Mouse (Mus musculus) neural tube, embryonic 11.5 days (tissue): ENCODE measurements around the gene Gm21958. TPM values are rescaled to one million over a fixed set of nuclear protein-coding genes. Genes with fewer than 3 reads are reported as not detected.

ENCODE experiments used
- ATAC-seq: fragments of 200-750 bp; cut with Nextera tagmentation; 2 replicates; pipeline ENCODE4 v1.8.0; 2017; ENCODE audit warnings: moderate number of reproducible peaks, mild to moderate bottlenecking, moderate TSS enrichment, moderate library complexity; ENCODE audit not compliant: insufficient read depth, low FRiP score, low TSS enrichment
- DNase-seq: peaks from one replicate; pipeline ENCODE4 v3.0.0-alpha.2; 2015; ENCODE audit warnings: low spot score
- H3K27ac ChIP-seq: fragments of 300-500 bp; sonication (generic); 2 replicates; pipeline ENCODE4 v1.5.1; 2014; ENCODE audit warnings: low read depth, mild to moderate bottlenecking, low read length
- H3K27me3 ChIP-seq: fragments of 300-500 bp; sonication (generic); 2 replicates; pipeline ENCODE4 v1.6.1; 2014; ENCODE audit warnings: mild to moderate bottlenecking, low read length, mixed read lengths; ENCODE audit not compliant: control insufficient read depth, insufficient read depth
- H3K36me3 ChIP-seq: fragments of 300-500 bp; sonication (generic); 2 replicates; pipeline ENCODE4 v1.6.1; 2014; ENCODE audit warnings: mild to moderate bottlenecking, low read length, moderate library complexity, mixed read lengths; ENCODE audit not compliant: control insufficient read depth, insufficient read depth
- H3K4me1 ChIP-seq: fragments of 300-500 bp; sonication (generic); 2 replicates; pipeline ENCODE4 v1.6.1; 2014; ENCODE audit warnings: low read length, mixed read lengths; ENCODE audit not compliant: control insufficient read depth, insufficient read depth
- H3K4me2 ChIP-seq: fragments of 300-500 bp; sonication (generic); 2 replicates; pipeline ENCODE4 v1.6.1; 2014; ENCODE audit warnings: low read depth, mild to moderate bottlenecking, moderate library complexity
- H3K4me3 ChIP-seq: fragments of 300-500 bp; sonication (generic); 2 replicates; pipeline ENCODE4 v1.5.1; 2014; ENCODE audit warnings: low read depth, low read length
- H3K9ac ChIP-seq: fragments of 300-500 bp; sonication (generic); 2 replicates; pipeline ENCODE4 v1.6.1; 2014; ENCODE audit warnings: mild to moderate bottlenecking, low read length
- H3K9me3 ChIP-seq: fragments of 300-500 bp; sonication (generic); 2 replicates; pipeline ENCODE4 v1.6.1; 2016; ENCODE audit warnings: low read length; ENCODE audit not compliant: control insufficient read depth
- WGBS: fragments of 180-500 bp; shearing (Covaris S2); extraction: QIAGEN DNeasy Blood & Tissue Kit; methylation state at CpG from one replicate; pipeline ENCODE4 v1.1.7; 2014; 5-methylcytosine and 5-hydroxymethylcytosine counted together
- polyA plus RNA-seq: library from polyadenylated mRNA; unstranded; fragments of >200 nt; fragmentation: Nextera tagmentation; extraction: Ambion mirVana; gene quantifications from 2 replicates; pipeline ENCODE4 v1.2.1, GENCODE M21; 2014

Gm21958 gene
- 0.41 TPM in 1 of 2 replicates, not detected in the other for polyA plus RNA-seq

DNA sequence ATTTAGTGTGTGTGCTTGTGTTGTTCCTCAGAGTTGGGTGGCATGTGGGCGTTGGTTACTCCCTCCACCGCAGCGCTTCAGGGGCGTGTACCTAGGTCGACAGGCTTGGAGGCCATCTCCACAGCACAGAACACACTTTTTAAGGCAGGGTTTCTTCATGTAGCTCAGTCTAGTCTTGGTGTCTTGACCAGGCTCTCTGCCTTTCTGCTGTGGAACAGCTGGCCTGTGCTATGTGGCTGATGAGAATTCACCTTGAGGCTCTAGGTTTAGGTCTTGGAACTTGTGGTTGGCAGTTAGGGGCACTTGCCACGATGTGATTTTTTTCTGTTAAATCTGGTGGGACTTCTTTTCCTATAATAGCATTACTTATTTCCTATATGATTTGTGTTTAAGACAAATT, at the start of gene Gm21958:
Gene Gm21958 (minus strand): TSS at position 101 of the 400 bp plus-strand sequence.
- no peak within 1 kb of the TSS for H3K9ac ChIP-seq
- no peaks in the 10 kb centered on the region for H3K9me3 ChIP-seq
- ATAC-seq (no peak), DNase-seq (no peak)
- H3K27me3 ChIP-seq, result no peaks in the 10 kb centered on the region
- no peak within 1 kb of the TSS for H3K4me3 ChIP-seq
- no peak within 1 kb of the TSS for H3K27ac ChIP-seq
- no peaks in the 10 kb centered on the region for H3K4me1 ChIP-seq
- H3K4me2 ChIP-seq, result no peak within 1 kb of the TSS
- 91% methylated on average over 6 of the region's 6 CpGs for WGBS
- peaks cover 27% of the 10 kb centered on the region for H3K36me3 ChIP-seq

DNA sequence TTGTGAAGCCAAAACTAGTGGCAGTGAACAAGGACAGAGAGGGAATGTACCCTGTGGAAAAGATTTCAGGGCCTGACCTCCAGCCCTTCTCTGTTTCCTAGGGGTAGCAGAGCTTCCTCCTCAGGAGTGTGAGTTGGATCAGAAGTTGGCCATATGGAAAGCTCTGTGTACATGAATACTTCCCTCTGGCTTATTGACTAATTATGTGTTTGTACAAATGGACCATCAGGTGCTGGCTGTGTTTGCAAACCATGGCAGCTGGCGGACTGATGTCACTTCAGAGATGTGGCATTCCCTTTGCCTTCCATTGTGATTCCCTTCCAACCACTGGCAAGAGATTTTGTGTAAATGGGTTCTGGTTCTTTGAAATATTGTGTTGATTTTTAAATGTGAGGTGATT, 47.1 kb upstream of the Gm21958 start:
- Histone ChIP-seq H3K4me1 (peaks cover 2% of the 10 kb centered on the region; the same call in 1 of the 2 replicates), H3K36me3 (no peaks in the 10 kb centered on the region), H3K4me2 (no peak overlapping the region), H3K4me3 (no peak overlapping the region), H3K27me3 (0 out of 2 replicates have a peak, but pooled peaks cover 2% of the 10 kb centered on the region), H3K9me3 (no peaks in the 10 kb centered on the region), H3K27ac (no peak overlapping the region), H3K9ac (no peak overlapping the region)
- DNase-seq (no peak), ATAC-seq (no peak)
- WGBS, result 80% methylated on average over 1 of the region's 1 CpGs

DNA sequence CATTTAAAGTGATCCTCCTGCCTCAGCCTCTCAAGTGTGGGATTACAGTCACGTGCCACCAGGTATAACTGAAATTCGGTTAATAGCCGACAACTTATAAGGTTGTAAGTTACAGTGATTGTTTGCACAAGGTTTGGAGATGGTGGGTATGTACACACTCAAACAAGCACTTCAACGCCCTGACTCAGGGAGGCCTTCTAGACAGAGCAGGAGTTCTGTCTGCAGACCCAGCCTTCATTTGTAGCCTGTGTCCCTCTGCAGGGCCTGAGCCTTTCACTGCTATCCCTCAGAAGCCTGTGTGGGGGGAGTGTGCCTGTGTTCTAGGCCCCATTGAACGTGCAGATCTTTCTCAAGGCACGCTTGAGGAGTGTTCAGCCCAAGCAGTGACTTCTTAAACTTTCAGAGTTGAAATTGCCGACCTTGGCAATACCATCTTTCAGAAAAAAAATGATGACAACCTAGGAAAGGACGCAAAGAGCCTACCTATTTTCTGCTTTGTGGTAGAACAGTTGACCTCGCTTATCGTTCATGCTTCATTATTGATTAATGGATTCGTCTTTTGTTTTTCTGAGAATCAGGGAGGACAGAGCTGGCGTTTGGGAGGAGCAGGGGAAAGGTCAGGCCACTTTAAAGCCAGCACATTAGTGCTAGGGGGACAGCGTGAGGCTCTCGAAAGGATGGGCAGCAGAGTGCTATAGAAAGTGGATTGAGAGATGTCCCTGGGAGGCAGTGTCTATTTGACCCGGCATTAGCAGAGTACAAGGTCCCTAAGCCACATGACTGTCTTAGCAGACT, 46.4 kb upstream of the Gm21958 start:
- DNase-seq (no peak), ATAC-seq (no peak)
- Histone ChIP-seq H3K4me1 (peaks cover 5% of the 10 kb centered on the region; the same call in 1 of the 2 replicates), H3K27ac (no peak overlapping the region), H3K27me3 (peaks cover 8% of the 10 kb centered on the region; the same call in 1 of the 2 replicates), H3K9me3 (no peaks in the 10 kb centered on the region), H3K4me3 (no peak overlapping the region), H3K4me2 (no peak overlapping the region), H3K9ac (no peak overlapping the region), H3K36me3 (no peaks in the 10 kb centered on the region)
- WGBS, result 61% methylated on average over 15 of the region's 15 CpGs

DNA sequence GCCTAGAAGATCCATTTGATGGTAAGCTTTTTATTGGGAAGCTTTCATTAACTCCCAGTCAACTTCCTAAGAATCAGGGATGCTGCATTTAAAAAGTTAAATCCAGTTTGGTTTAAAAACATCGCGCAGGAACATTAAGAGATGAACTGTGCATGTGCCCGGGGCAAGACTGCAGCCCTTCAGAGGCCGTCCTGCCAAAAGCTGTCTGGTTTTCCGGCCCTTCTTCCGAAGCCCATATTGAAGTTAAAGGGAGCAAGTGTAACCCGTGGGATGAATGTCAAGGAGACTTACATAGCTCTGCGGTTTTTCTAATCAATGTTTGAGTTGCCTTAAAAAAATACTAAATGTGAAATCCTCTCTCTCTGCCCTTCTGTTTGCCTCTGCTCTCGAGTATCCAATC, 45.1 kb upstream of the Gm21958 start:
- H3K27me3 ChIP-seq, result peaks cover 15% of the 10 kb centered on the region; the same call in 1 of the 2 replicates
- H3K4me2 ChIP-seq, result no peak overlapping the region
- H3K4me1 ChIP-seq, result peaks cover 5% of the 10 kb centered on the region; the same call in 1 of the 2 replicates
- no peaks in the 10 kb centered on the region for H3K36me3 ChIP-seq
- DNase-seq, result no peak
- no peak for ATAC-seq
- no peaks in the 10 kb centered on the region for H3K9me3 ChIP-seq
- H3K27ac ChIP-seq, result no peak overlapping the region
- 84% methylated on average over 9 of the region's 9 CpGs for WGBS
- H3K9ac ChIP-seq, result no peak overlapping the region
- no peak overlapping the region for H3K4me3 ChIP-seq

DNA sequence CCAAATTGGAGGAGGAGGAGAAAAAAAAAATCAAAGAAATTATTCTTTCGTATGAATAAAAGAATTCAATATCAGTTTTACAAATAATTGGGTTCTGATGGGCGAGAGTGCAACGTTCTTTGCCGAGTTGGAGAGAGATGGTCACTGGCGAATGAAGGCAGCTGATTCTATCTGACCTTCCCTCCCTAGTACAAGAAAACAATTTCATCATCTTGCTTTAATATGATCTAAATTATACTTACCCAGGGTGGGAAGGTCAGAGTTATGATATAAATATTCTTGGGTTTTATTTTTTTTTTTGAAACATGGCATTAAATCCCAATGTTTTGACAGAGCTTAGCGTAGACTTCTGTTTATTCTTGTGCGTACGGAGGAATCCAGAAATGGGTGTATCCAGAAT, 43.3 kb upstream of the Gm21958 start:
- peaks cover 5% of the 10 kb centered on the region; the same call in 1 of the 2 replicates for H3K4me1 ChIP-seq
- H3K36me3 ChIP-seq, result no peaks in the 10 kb centered on the region
- H3K9ac ChIP-seq, result no peak overlapping the region
- ATAC-seq (no peak), DNase-seq (no peak)
- WGBS, result 87% methylated on average over 8 of the region's 8 CpGs
- H3K27me3 ChIP-seq, result peaks cover 15% of the 10 kb centered on the region; the same call in 1 of the 2 replicates
- no peak overlapping the region for H3K4me3 ChIP-seq
- no peak overlapping the region for H3K27ac ChIP-seq
- no peaks in the 10 kb centered on the region for H3K9me3 ChIP-seq
- H3K4me2 ChIP-seq, result no peak overlapping the region

DNA sequence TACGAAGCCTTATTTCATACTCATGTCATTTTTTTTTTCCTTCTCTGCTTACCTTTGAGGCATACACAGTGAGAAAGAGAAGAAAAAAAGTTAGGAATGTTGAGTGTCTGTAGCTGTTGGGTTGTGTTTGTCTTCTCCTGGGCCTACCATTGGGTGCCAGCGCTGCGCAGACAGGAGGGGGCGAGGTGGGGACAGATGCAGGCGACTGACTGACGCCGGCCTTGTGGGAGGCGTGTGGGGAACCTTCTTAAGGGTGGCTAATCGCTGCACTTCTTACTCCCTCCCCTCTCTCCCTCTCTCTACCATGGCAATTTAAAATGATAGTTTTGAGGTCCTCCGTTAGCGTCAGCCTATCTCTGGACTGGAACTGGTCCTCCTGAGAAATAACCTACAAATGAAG, 41.9 kb upstream of the Gm21958 start:
- Histone ChIP-seq H3K36me3 (no peaks in the 10 kb centered on the region), H3K9me3 (no peaks in the 10 kb centered on the region), H3K4me2 (peak overlapping the region; percentile 100), H3K4me3 (peak overlapping the region; percentile 59), H3K4me1 (peaks cover 5% of the 10 kb centered on the region; the same call in 1 of the 2 replicates), H3K27ac (no peak overlapping the region), H3K27me3 (peaks cover 15% of the 10 kb centered on the region; the same call in 1 of the 2 replicates), H3K9ac (peak overlapping the region; percentile 47; the same call in 1 of the 2 replicates)
- WGBS, result 2% methylated on average over 11 of the region's 11 CpGs
- DNase-seq (no peak), ATAC-seq (no peak; the same call in 1 of the 2 replicates)

DNA sequence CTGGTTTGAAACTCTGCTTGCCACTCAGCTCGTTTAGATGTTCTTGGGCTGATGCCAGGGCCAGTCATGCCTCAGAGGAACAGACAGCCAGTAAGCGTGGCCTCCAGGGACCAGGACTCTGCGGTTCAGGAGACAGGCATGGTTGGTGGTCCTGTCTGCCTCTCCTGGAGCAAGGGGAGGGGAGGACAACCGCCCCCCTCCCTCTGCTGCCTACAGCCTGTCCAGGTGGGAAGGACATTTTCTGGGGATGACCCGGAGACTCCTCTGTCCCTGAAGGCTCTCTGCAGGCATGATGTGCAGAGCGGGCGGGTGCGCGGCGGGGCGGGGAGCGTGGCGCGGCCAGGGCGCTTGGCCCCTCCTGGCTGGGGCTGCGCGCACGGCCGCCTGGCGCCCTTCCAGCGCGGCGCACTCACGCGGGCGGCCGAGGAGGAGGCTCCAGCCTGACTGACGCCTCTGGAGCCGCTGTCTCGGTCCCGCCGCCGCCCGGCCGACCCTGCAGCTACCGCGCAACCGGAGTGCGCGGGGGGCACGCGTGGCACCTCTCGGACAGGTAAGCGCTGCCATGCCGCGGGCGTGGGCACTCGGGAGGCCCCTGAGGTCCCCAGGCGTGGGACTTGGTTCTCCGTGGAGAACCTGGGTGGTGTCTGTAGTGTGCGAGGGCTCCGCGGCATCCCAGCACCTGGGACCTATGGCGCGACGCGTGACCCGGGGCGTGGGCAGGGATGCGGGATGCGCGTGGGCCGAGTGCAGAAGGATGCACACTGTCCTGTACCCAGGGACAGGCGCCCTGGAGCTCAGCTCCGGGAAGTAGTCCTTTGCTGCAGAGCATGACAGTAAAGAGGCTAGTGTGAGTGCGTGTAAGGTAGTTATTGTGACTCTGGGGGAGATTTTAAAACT, 41.2 kb upstream of the Gm21958 start, which contains the start of gene Smad9:
Gene Smad9 (plus strand): TSS at position 438 of the 897 bp plus-strand sequence.
- DNase-seq, result peak; percentile 75
- Histone ChIP-seq H3K4me2 (peak within 1 kb of the TSS; percentile 100), H3K9me3 (no peaks in the 10 kb centered on the region), H3K4me3 (peak within 1 kb of the TSS; percentile 59), H3K36me3 (no peaks in the 10 kb centered on the region; the same call in 1 of the 2 replicates), H3K4me1 (peaks cover 5% of the 10 kb centered on the region; the same call in 1 of the 2 replicates), H3K27ac (no peak within 1 kb of the TSS), H3K9ac (peak within 1 kb of the TSS; percentile 47), H3K27me3 (peaks cover 15% of the 10 kb centered on the region; the same call in 1 of the 2 replicates)
- peak; percentile 60; the same call in 1 of the 2 replicates for ATAC-seq
- WGBS, result 2% methylated on average over 58 of the region's 66 CpGs

DNA sequence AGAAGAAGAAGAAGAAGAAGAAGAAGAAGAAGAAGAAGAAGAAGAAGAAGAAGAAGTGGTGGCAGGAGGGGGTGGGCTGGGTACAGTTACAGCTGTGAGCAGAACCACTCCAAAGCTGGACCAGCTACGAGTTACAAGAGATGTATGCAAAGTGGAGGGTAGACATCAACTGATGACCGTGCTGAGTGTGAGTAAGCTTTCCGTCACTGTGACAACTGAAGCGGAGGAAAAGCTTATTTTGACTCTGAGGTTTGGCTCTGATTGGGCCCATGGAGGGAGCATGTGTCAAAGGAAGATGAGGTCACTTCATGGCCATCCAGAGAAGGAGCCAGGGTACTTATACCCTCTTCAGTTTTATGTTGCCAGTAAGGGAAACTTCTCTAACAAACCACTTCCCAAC, 39.3 kb upstream of the Gm21958 start:
- DNase-seq (no peak), ATAC-seq (no peak)
- WGBS, result 82% methylated on average over 4 of the region's 4 CpGs

More for the DNA sequence above, 39.3 kb upstream of the Gm21958 start:
- H3K4me1 ChIP-seq, result peaks cover 5% of the 10 kb centered on the region; the same call in 1 of the 2 replicates
- H3K4me3 ChIP-seq, result no peak overlapping the region
- peaks cover 6% of the 10 kb centered on the region; the same call in 1 of the 2 replicates for H3K36me3 ChIP-seq
- H3K9ac ChIP-seq, result no peak overlapping the region
- peaks cover 15% of the 10 kb centered on the region; the same call in 1 of the 2 replicates for H3K27me3 ChIP-seq
- H3K9me3 ChIP-seq, result no peaks in the 10 kb centered on the region
- H3K4me2 ChIP-seq, result no peak overlapping the region
- no peak overlapping the region for H3K27ac ChIP-seq
